Mouse (Mus musculus): ENCODE data around the gene Nek1. TPM values are rescaled to one million over a fixed set of nuclear protein-coding genes. Genes with fewer than 3 reads are reported as not detected.

The Nek1 gene
- total and polyA plus RNA-seq, 2 experiments = 2.0 to 7.7 TPM

DNA sequence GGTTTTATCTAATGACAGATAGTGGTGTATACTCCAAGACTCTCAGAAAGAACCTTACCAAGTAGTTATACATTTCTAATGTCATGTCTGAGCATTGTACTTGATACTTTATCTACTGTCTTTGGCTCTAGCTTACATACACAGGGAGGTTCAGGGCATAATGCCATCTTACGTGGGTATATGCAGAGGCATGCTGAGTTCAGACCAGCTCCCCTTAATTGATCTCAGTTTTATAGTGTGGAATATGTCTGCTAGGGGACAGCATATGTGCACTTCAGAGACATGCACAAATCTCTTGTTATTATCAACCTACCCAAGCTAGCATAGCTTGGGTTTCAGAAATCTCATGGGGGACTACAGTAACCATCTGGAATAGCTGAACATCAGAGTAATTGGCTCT, 60.0 kb downstream of the Nek1 start:
- Histone ChIP-seq H3K27me3 (ENCODE audit: control insufficient read depth, insufficient read depth, low read length) (no peaks in the 10 kb centered on the region), H3K4me1 (ENCODE audit: control insufficient read depth, insufficient read depth, low read length) (no peaks in the 10 kb centered on the region), H3K36me3 (ENCODE audit: control insufficient read depth, insufficient read depth, low read length) (peaks cover 25% of the 10 kb centered on the region), H3K79me2 (ENCODE audit: control insufficient read depth, insufficient read depth, low read length) (no peaks in the 10 kb centered on the region), H3K27ac (replicated peaks; ENCODE audit: insufficient read depth, low read depth, low read length) (no peak overlapping the region), H3K9ac (ENCODE audit: low read depth, low read length) (no peak overlapping the region), H3K4me3 (ENCODE audit: insufficient read depth, low read depth, low read length) (no peak overlapping the region)
- DNase-seq (ENCODE audit: extremely low read depth, low read depth, low spot score) = no peak
- TF ChIP-seq POLR2A (IDR thresholded peaks at IDR 0.05; ENCODE audit: extremely low read depth, insufficient read depth, low read length) (no peak), CTCF (IDR thresholded peaks at IDR 0.05; ENCODE audit: low read depth, low read length) (no peak)
- WGBS = 91% methylated on average over 1 of the region's 1 CpGs

DNA sequence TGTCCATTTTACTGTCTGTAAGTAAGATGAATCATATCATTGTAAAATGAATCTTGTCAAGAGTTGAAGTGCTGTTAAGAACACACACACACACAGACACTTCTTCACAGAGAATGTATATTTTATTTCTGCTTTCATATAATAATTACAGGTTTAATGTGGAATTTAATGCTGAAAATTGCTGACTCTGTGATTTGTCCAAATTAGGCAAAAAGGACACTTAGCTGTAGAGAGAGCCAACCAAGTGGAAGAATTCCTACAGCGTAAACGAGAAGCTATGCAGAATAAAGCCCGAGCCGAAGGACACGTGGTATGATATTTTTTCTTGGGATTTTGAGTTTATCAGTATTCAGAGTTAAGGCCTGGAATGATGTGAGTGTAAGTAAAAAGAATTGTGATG, 61.3 kb downstream of the Nek1 start:
- no peak overlapping the region for H3K9ac ChIP-seq (ENCODE audit: low read depth, low read length)
- TF ChIP-seq POLR2A (IDR thresholded peaks at IDR 0.05; ENCODE audit: extremely low read depth, insufficient read depth, low read length) (no peak), CTCF (IDR thresholded peaks at IDR 0.05; ENCODE audit: low read depth, low read length) (no peak)
- H3K79me2 ChIP-seq (ENCODE audit: control insufficient read depth, insufficient read depth, low read length) = no peaks in the 10 kb centered on the region
- H3K36me3 ChIP-seq (ENCODE audit: control insufficient read depth, insufficient read depth, low read length) = peaks cover 22% of the 10 kb centered on the region
- no peak for DNase-seq (ENCODE audit: extremely low read depth, low read depth, low spot score)
- no peak overlapping the region for H3K27ac ChIP-seq (replicated peaks; ENCODE audit: insufficient read depth, low read depth, low read length)
- 95% methylated on average over 5 of the region's 5 CpGs for WGBS
- no peaks in the 10 kb centered on the region for H3K4me1 ChIP-seq (ENCODE audit: control insufficient read depth, insufficient read depth, low read length)
- no peak overlapping the region for H3K4me3 ChIP-seq (ENCODE audit: insufficient read depth, low read depth, low read length)
- no peaks in the 10 kb centered on the region for H3K27me3 ChIP-seq (ENCODE audit: control insufficient read depth, insufficient read depth, low read length)

DNA sequence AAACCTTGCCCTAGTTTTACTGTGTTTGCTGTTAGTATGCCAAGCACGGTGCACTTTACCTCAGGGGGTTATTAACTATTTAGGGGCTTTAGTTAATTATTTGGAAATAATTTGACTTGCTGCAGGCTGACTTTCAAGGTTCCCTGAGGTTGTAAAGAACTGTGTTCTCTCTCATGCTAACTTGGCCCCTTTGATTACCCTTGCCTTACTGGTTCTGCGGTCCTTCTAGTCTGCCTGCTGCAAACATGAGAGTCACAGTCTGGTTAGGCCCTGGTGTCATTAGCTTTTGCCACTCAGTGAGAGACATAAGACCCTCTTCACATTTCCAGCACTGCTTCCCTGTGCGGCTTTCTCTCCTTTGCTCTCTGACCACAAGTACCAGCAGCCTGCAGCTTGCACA, 64.0 kb downstream of the Nek1 start:
- no peaks in the 10 kb centered on the region for H3K79me2 ChIP-seq (ENCODE audit: control insufficient read depth, insufficient read depth, low read length)
- no peaks in the 10 kb centered on the region for H3K27me3 ChIP-seq (ENCODE audit: control insufficient read depth, insufficient read depth, low read length)
- H3K9ac ChIP-seq (ENCODE audit: low read depth, low read length) = no peak overlapping the region
- no peak for DNase-seq (ENCODE audit: extremely low read depth, low read depth, low spot score)
- 63% methylated on average over 3 of the region's 3 CpGs for WGBS
- no peaks in the 10 kb centered on the region for H3K4me1 ChIP-seq (ENCODE audit: control insufficient read depth, insufficient read depth, low read length)
- H3K27ac ChIP-seq (replicated peaks; ENCODE audit: insufficient read depth, low read depth, low read length) = no peak overlapping the region
- no peak for TF ChIP-seq CTCF (IDR thresholded peaks at IDR 0.05; ENCODE audit: low read depth, low read length)
- TF ChIP-seq POLR2A (IDR thresholded peaks at IDR 0.05; ENCODE audit: extremely low read depth, insufficient read depth, low read length) = no peak
- H3K4me3 ChIP-seq (ENCODE audit: insufficient read depth, low read depth, low read length) = no peak overlapping the region
- peaks cover 21% of the 10 kb centered on the region for H3K36me3 ChIP-seq (ENCODE audit: control insufficient read depth, insufficient read depth, low read length)

DNA sequence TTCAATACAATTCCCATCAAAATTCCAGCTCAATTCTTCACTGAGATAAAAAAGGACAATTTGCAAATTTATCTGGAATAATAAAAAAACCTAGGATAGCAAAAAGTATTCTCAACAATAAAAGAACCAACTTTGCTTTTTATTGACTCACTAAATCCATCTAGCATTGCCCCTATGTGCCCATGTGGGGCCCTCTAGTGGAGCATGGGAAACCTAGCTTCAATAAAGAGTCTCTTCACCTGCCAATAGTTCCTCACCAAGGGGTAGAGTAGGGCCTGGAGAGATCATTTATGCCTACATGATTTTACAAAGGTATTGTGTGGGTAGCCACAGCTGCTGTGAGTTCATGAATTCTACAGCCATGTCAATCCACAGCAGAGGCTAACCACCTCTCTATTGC, 66.1 kb downstream of the Nek1 start:
- H3K27ac ChIP-seq (replicated peaks; ENCODE audit: insufficient read depth, low read depth, low read length) = no peak overlapping the region
- peaks cover 19% of the 10 kb centered on the region for H3K36me3 ChIP-seq (ENCODE audit: control insufficient read depth, insufficient read depth, low read length)
- no peak overlapping the region for H3K4me3 ChIP-seq (ENCODE audit: insufficient read depth, low read depth, low read length)
- peak; percentile 10 for DNase-seq (ENCODE audit: extremely low read depth, low read depth, low spot score)
- H3K4me1 ChIP-seq (ENCODE audit: control insufficient read depth, insufficient read depth, low read length) = no peaks in the 10 kb centered on the region
- TF ChIP-seq CTCF (IDR thresholded peaks at IDR 0.05; ENCODE audit: low read depth, low read length) = peak; percentile 34; the same call in 1 of the 2 replicates
- TF ChIP-seq POLR2A (IDR thresholded peaks at IDR 0.05; ENCODE audit: extremely low read depth, insufficient read depth, low read length) = no peak
- no peaks in the 10 kb centered on the region for H3K27me3 ChIP-seq (ENCODE audit: control insufficient read depth, insufficient read depth, low read length)
- no peaks in the 10 kb centered on the region for H3K79me2 ChIP-seq (ENCODE audit: control insufficient read depth, insufficient read depth, low read length)
- no peak overlapping the region for H3K9ac ChIP-seq (ENCODE audit: low read depth, low read length)

DNA sequence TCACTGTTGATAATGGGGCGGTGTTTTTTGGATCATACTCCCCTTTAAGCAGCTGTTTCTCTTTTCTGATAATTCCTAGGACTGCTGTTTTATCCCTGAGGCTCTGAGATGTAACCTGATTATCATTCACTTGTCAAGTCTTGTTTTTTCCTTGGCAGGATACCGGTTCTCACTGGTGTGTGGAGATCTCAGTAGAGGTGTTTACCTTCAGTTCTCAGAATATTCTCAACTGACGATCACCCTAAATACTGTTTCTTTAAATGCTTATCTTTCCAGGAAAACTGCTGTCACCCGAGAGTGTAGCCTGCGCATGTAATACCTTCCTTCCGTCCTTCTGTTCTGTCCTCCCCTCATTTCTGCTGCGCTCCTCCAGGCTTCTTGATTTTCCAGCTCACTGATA, 67.4 kb downstream of the Nek1 start:
- 73% methylated on average over 7 of the region's 7 CpGs for WGBS
- H3K27me3 ChIP-seq (ENCODE audit: control insufficient read depth, insufficient read depth, low read length) = no peaks in the 10 kb centered on the region
- peaks cover 18% of the 10 kb centered on the region for H3K36me3 ChIP-seq (ENCODE audit: control insufficient read depth, insufficient read depth, low read length)
- H3K4me1 ChIP-seq (ENCODE audit: control insufficient read depth, insufficient read depth, low read length) = no peaks in the 10 kb centered on the region
- no peak overlapping the region for H3K9ac ChIP-seq (ENCODE audit: low read depth, low read length)
- H3K27ac ChIP-seq (replicated peaks; ENCODE audit: insufficient read depth, low read depth, low read length) = no peak overlapping the region
- no peak for DNase-seq (ENCODE audit: extremely low read depth, low read depth, low spot score)
- TF ChIP-seq POLR2A (IDR thresholded peaks at IDR 0.05; ENCODE audit: extremely low read depth, insufficient read depth, low read length) (no peak), CTCF (IDR thresholded peaks at IDR 0.05; ENCODE audit: low read depth, low read length) (no peak)
- H3K4me3 ChIP-seq (ENCODE audit: insufficient read depth, low read depth, low read length) = no peak overlapping the region
- no peaks in the 10 kb centered on the region for H3K79me2 ChIP-seq (ENCODE audit: control insufficient read depth, insufficient read depth, low read length)

DNA sequence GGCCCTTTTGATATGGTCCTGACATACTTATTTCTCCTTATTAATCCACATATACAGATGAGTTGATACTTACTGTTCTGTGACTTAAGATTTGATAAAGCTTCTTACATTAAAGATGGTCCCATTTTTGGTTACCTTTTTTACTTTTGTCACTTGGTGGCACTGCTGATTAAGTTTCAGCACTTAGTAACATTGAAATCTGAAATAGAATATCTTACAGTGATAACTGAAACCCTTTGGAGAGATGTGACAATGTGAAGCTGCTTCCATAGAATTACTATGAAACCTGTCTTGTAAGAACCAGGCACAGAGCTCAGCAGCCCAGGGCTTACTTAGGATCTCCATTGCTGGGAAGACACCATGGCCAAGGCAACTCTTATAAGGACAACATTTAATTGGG, 82.1 kb downstream of the Nek1 start:
- H3K9ac ChIP-seq (ENCODE audit: low read depth, low read length) = no peak overlapping the region
- H3K36me3 ChIP-seq (ENCODE audit: control insufficient read depth, insufficient read depth, low read length) = peaks cover 24% of the 10 kb centered on the region
- no peaks in the 10 kb centered on the region for H3K4me1 ChIP-seq (ENCODE audit: control insufficient read depth, insufficient read depth, low read length)
- no peak overlapping the region for H3K27ac ChIP-seq (replicated peaks; ENCODE audit: insufficient read depth, low read depth, low read length)
- no peaks in the 10 kb centered on the region for H3K79me2 ChIP-seq (ENCODE audit: control insufficient read depth, insufficient read depth, low read length)
- no peak for TF ChIP-seq CTCF (IDR thresholded peaks at IDR 0.05; ENCODE audit: low read depth, low read length)
- TF ChIP-seq POLR2A (IDR thresholded peaks at IDR 0.05; ENCODE audit: extremely low read depth, insufficient read depth, low read length) = no peak
- no peak overlapping the region for H3K4me3 ChIP-seq (ENCODE audit: insufficient read depth, low read depth, low read length)
- DNase-seq (ENCODE audit: extremely low read depth, low read depth, low spot score) = no peak
- H3K27me3 ChIP-seq (ENCODE audit: control insufficient read depth, insufficient read depth, low read length) = no peaks in the 10 kb centered on the region
